Mouse (Mus musculus): ENCODE measurements at regions not wholly inside any gene's neighbourhood (a gene's known extent, or its start where the extent isn't known, plus 50 kb on each side); places are given as distances from the start of the nearest gene placed in this dataset.
A peak's percentile ranks its signal among the peaks of the same experiment; 100 is the strongest.

DNA sequence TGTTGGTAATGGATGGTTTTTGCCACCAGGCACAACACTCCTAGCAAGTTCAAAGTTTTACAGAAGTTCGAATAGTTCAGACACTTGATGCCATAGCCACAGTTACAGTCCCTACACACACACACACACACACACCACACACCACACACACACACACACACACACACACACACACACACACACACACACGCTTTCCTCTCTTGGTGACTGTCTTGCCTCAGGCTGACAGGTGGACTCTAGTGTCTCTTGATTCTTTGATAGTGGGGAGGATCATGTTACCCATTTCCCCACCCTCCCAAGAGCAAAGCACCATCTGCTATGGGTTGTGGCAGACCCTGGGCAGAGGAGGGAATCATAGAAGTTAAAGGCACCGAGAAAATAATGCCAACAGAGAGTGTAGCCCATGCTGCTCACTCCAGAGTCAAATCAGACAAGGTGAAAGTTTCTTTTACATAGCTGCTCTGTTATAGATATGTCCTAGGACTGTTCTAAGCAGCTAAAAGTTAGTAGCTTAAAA, 75.9 kb downstream of the Klhl25 start:
- no peak for ATAC-seq (replicated peaks; ENCODE audit: poor library complexity)

DNA sequence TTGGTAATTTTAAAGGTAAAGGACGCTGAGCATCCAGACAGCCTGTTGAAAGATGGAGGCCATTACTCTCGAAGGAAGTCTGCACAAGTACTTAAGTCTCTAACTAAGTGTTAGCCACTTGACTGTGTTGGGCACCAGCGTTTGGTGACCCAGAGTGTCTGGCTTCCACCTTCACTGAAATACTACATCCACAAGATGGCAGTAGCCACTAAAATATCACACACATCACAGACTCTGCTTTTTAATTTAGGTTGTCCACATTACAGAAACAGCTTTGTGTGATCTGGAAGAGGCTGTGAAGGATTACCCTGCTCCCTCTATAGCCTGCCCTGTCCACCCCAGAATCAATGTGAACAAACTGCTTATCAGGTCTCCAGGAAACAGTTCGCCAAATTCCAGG, 79.4 kb downstream of the Klhl25 start:
- ATAC-seq (replicated peaks; ENCODE audit: poor library complexity) = peak; percentile 88

DNA sequence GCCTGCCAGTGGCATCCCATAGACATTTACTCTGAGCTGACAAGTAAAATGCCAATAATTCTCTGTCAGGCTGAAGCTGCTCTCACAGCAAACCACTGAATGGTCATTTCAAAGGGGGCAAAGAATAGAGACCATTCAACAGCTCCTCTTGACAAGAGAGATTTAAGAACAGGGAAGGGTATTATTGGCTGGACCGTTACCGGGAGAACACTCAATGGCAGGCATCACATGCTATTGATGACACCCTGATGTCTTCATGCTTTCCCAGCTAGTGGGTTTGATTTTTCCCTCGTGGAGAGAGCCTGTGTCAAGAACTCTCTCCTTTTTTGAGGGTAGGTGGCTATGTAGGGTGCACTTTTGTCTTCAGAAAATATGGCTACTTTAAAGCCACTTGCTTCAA, 95.7 kb downstream of the Klhl25 start:
- no peak for ATAC-seq (replicated peaks; ENCODE audit: poor library complexity)

- ATAC-seq (replicated peaks; ENCODE audit: poor library complexity) = no peak
These were observed 107.6 kb downstream of the Klhl25 start for GRCm38 (mm10) chr7:75955671-75956070.

- no peak for ATAC-seq (replicated peaks; ENCODE audit: poor library complexity)
These were observed 109.3 kb downstream of the Klhl25 start for GRCm38 (mm10) chr7:75957366-75957765.

DNA sequence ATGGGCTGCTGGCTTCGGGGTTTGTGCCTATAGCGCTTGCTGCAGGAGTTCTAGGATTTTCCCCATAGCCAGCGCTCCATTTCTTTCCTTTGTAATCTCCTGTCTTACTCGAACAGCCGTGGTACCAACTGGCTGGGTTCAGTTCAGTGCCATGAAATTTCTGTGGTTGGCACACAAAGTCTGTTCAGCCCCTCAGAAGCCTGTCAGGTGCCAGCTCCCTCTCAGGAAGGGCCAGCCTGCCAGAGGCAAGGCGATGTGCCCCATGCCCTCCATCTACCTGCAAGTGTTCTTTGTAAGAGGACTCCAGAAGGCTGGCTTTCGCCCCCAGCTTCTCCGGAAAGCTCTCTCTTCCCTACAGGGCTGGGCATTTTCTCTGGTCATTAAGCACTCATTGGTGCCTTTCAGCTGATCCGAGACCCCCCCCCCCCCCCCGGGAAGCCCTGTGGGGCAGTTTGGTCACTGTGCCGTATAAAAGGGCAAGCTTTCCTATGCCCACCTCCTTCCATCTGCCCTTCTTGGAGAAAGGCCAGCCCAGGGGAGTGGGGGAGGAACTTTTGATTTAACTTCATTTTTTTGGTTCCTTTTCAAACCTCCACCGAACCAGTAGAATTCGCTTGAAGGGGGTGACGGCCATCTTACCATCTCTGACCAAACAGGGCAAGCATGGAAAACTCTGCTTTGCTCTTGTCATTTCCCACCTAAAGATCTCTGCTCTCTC, 112.0 kb downstream of the Klhl25 start:
- no peak for ATAC-seq (replicated peaks; ENCODE audit: poor library complexity)

- no peak for ATAC-seq (replicated peaks; ENCODE audit: poor library complexity)
These were observed 120.1 kb downstream of the Klhl25 start for GRCm38 (mm10) chr7:75968177-75968576.

GRCm38 (mm10) chr7:75970914-75971313, 122.8 kb downstream of the Klhl25 start:
- no peak for ATAC-seq (replicated peaks; ENCODE audit: poor library complexity)

GRCm38 (mm10) chr7:75971706-75972105, 123.6 kb downstream of the Klhl25 start:
- no peak for ATAC-seq (replicated peaks; ENCODE audit: poor library complexity)

DNA sequence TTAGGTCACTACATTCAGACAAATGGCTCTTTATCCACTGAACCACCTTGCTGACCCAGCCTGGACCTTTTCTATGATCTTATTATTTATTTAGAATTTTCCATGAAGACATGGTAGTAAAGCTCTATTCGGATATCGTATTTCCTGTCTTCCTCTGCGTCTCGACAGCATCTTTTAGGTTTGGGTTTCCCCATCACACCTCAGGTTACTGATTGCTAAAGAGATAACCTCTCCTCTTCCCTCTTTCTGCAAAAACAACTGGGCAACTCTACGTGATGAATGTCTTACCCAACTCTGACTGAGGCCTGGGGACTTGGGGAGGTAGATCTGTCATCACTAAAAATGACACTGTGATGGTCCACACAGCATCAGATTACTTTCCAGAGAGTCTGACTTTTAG, 133.4 kb downstream of the Klhl25 start:
- ATAC-seq (replicated peaks; ENCODE audit: poor library complexity) = no peak

GRCm38 (mm10) chr7:75983029-75983808, 135.1 kb downstream of the Klhl25 start:
- ATAC-seq (replicated peaks; ENCODE audit: poor library complexity) = no peak

DNA sequence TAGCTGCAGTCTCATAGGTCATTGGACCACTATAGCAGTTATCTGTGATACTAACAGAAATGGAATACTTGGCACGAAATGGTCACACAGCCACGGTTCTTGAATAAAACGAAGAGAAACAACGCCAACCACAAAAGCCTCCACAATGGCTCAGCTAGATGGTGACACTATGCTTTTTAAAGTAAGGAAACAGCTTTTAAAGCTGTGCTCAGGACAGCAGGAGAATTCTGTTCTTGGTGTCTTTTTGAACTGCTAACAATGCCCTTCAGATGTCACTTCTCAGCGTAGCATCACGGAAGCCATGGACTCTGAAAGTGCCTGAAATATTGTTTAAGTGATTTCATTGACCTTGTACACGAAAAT, 135.7 kb downstream of the Klhl25 start:
- no peak for ATAC-seq (replicated peaks; ENCODE audit: poor library complexity)

GRCm38 (mm10) chr7:75998853-75999252, 150.7 kb downstream of the Klhl25 start:
- ATAC-seq (replicated peaks; ENCODE audit: poor library complexity) = no peak

GRCm38 (mm10) chr7:75999324-75999907, 151.3 kb downstream of the Klhl25 start:
- ATAC-seq (replicated peaks; ENCODE audit: poor library complexity) = no peak

- ATAC-seq (replicated peaks; ENCODE audit: poor library complexity) = no peak
These were observed 152.9 kb downstream of the Klhl25 start for GRCm38 (mm10) chr7:76001012-76001411.

DNA sequence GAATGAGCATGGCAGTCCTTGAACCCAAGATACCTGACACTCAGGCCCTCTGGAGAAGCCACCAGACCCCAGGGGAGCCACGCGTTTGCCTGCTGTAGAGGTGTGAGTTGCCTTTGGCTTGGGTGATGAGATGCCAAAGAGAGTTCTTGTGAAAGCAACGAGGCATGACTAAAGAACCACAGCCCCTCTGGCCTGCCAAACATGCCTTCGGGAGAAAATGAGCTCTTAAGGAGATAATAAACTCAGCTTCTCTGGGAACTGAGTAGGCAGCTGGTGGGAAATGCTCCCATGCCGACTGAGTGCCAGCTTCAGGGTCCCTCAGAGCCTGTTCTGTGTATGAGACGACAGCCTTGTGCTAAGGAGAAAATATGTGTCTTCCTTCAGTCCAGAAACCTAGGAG, 160.1 kb downstream of the Klhl25 start:
- ATAC-seq (replicated peaks; ENCODE audit: poor library complexity) = no peak

DNA sequence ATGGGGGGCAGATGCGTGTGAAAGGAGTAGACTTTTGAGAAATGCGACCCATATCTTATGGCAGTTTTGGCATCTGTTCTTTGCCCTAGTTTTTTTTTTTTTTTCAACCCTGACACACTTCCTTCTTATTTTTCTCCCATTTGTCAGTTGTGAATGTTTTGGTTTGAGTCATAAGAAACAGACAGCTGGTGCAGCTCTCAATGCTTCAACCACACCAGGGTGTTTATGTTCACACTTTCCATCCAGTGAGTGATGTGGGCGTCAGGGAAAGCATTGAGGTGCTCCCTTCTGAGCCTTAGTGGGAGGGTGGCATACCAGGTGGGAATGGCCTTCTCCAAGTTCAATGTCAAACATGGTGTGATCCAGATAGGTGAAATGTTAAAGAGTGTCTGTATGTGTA, 181.9 kb upstream of the Agbl1 start:
- no peak for ATAC-seq (replicated peaks; ENCODE audit: poor library complexity)

GRCm38 (mm10) chr7:76049342-76049741, 180.3 kb upstream of the Agbl1 start:
- no peak for ATAC-seq (replicated peaks; ENCODE audit: poor library complexity)

DNA sequence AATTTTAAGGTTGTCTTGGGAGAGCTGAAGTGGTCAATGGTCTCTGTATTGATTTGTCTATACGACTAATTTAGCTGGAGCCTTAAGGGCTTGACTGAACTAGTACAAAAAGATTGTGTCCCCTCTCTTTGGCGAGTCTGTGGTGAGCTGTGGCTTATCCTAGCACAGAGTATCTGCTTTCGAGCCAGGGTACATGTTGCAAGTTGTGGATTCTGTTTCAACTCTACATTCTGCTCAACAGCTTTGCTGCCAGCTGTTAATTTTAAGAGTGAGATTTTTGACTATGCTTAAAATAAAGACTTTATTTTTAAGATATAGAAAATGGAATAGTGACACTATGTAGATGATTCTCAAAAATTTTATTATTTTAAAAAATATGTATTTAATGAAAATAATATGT, 175.8 kb upstream of the Agbl1 start:
- ATAC-seq (replicated peaks; ENCODE audit: poor library complexity) = no peak

GRCm38 (mm10) chr7:76099149-76099548, 130.5 kb upstream of the Agbl1 start:
- peak; percentile 89 for ATAC-seq (replicated peaks; ENCODE audit: poor library complexity)

GRCm38 (mm10) chr7:76121242-76121844, 108.3 kb upstream of the Agbl1 start:
- no peak for ATAC-seq (replicated peaks; ENCODE audit: poor library complexity)

Data from megakaryocyte progenitor cell, adult 5-6 weeks (primary cell).